Mouse (Mus musculus) E14TG2a.4 (cell line): ENCODE measurements around the gene Micu1.

Experiments
- H3K27me3 ChIP-seq: 2 replicates; pipeline ENCODE4 v1.6.1; 2014; ENCODE audit warnings: low read length, control low read depth; ENCODE audit not compliant: insufficient read depth
- H3K36me3 ChIP-seq: 2 replicates; pipeline ENCODE4 v1.6.1; 2014; ENCODE audit warnings: low read length, control low read depth; ENCODE audit not compliant: insufficient read depth
- H3K4me1 ChIP-seq: replicated peaks from 2 replicates; pipeline ENCODE4 v1.6.1; 2014; ENCODE audit warnings: low read depth, low read length, control low read depth
- H3K4me3 ChIP-seq: replicated peaks from 2 replicates; pipeline ENCODE4 v1.5.1; 2014; ENCODE audit warnings: mild to moderate bottlenecking, low read length
- H3K9me3 ChIP-seq: 2 replicates; pipeline ENCODE4 v1.6.1; 2014; ENCODE audit warnings: low read length, control low read depth
- CTCF ChIP-seq: conservative IDR thresholded peaks from 2 replicates; pipeline ENCODE4 v1.5.1; 2014; ENCODE audit warnings: low read length
- NANOG ChIP-seq: IDR thresholded peaks from 2 replicates; pipeline ENCODE4 v1.6.1; 2014; ENCODE audit warnings: borderline replicate concordance, low read length, mixed read lengths
- POU5F1 ChIP-seq: IDR thresholded peaks from 2 replicates; pipeline ENCODE4 v1.6.1; 2014; ENCODE audit warnings: low read length, borderline replicate concordance

Gene Micu1

GRCm38 (mm10) chr10:59687126-59687525 is 15.2 kb upstream of the Micu1 start:
- TF ChIP-seq POU5F1 (no peak), NANOG (no peak), CTCF (no peak)
- H3K27me3 ChIP-seq = peaks cover 6% of the 10 kb centered on the region
- peaks cover 5% of the 10 kb centered on the region for H3K9me3 ChIP-seq
- no peaks in the 10 kb centered on the region for H3K36me3 ChIP-seq
- no peaks in the 10 kb centered on the region for H3K4me1 ChIP-seq
- H3K4me3 ChIP-seq = no peak overlapping the region

- H3K27me3 ChIP-seq = peaks cover 6% of the 10 kb centered on the region
- H3K9me3 ChIP-seq = no peaks in the 10 kb centered on the region
- no peaks in the 10 kb centered on the region for H3K4me1 ChIP-seq
- TF ChIP-seq CTCF = no peak
- no peak for TF ChIP-seq POU5F1
- no peak for TF ChIP-seq NANOG
- no peaks in the 10 kb centered on the region for H3K36me3 ChIP-seq
- H3K4me3 ChIP-seq = no peak overlapping the region
Observed at GRCm38 (mm10) chr10:59689836-59690235, 12.4 kb upstream of the Micu1 start.

- H3K9me3 ChIP-seq = no peaks in the 10 kb centered on the region
- peaks cover 10% of the 10 kb centered on the region; the same call in 1 of the 2 replicates for H3K4me1 ChIP-seq
- no peak for TF ChIP-seq POU5F1
- TF ChIP-seq NANOG = no peak
- no peak for TF ChIP-seq CTCF
- no peaks in the 10 kb centered on the region for H3K36me3 ChIP-seq
- H3K27me3 ChIP-seq = peaks cover 6% of the 10 kb centered on the region
- H3K4me3 ChIP-seq = no peak overlapping the region
Observed at GRCm38 (mm10) chr10:59692441-59692840, 9.8 kb upstream of the Micu1 start.

GRCm38 (mm10) chr10:59694104-59694503 is 8.2 kb upstream of the Micu1 start:
- TF ChIP-seq CTCF (no peak), POU5F1 (no peak), NANOG (no peak)
- peaks cover 15% of the 10 kb centered on the region for H3K4me1 ChIP-seq
- no peak overlapping the region for H3K4me3 ChIP-seq
- H3K36me3 ChIP-seq = no peaks in the 10 kb centered on the region
- no peaks in the 10 kb centered on the region for H3K9me3 ChIP-seq
- no peaks in the 10 kb centered on the region for H3K27me3 ChIP-seq

GRCm38 (mm10) chr10:59699516-59699915 is 2.8 kb upstream of the Micu1 start:
- Histone ChIP-seq H3K27me3 (no peaks in the 10 kb centered on the region), H3K9me3 (no peaks in the 10 kb centered on the region), H3K4me3 (peak overlapping the region; percentile 50), H3K36me3 (no peaks in the 10 kb centered on the region), H3K4me1 (peaks cover 44% of the 10 kb centered on the region)
- TF ChIP-seq POU5F1 = no peak
- no peak for TF ChIP-seq NANOG
- TF ChIP-seq CTCF = no peak

- H3K27me3 ChIP-seq = no peaks in the 10 kb centered on the region
- H3K4me3 ChIP-seq = no peak overlapping the region
- TF ChIP-seq CTCF (no peak), NANOG (no peak), POU5F1 (no peak)
- peaks cover 39% of the 10 kb centered on the region for H3K4me1 ChIP-seq
- no peaks in the 10 kb centered on the region for H3K9me3 ChIP-seq
- H3K36me3 ChIP-seq = no peaks in the 10 kb centered on the region
Observed at GRCm38 (mm10) chr10:59701805-59702204, 472 bp upstream of the Micu1 start.

GRCm38 (mm10) chr10:59703060-59703760 is 933 bp downstream of the Micu1 start:
- Histone ChIP-seq H3K4me1 (peaks cover 42% of the 10 kb centered on the region), H3K27me3 (no peaks in the 10 kb centered on the region), H3K4me3 (peak overlapping the region; percentile 91), H3K9me3 (no peaks in the 10 kb centered on the region), H3K36me3 (no peaks in the 10 kb centered on the region)
- TF ChIP-seq NANOG (no peak), POU5F1 (no peak), CTCF (no peak)

GRCm38 (mm10) chr10:59706991-59707546 is 4.8 kb downstream of the Micu1 start:
- TF ChIP-seq POU5F1 = no peak
- peaks cover 36% of the 10 kb centered on the region for H3K4me1 ChIP-seq
- H3K27me3 ChIP-seq = no peaks in the 10 kb centered on the region
- H3K4me3 ChIP-seq = no peak overlapping the region
- H3K36me3 ChIP-seq = no peaks in the 10 kb centered on the region
- no peaks in the 10 kb centered on the region for H3K9me3 ChIP-seq

- Histone ChIP-seq H3K4me3 (no peak overlapping the region), H3K36me3 (no peaks in the 10 kb centered on the region), H3K27me3 (no peaks in the 10 kb centered on the region), H3K4me1 (peaks cover 36% of the 10 kb centered on the region), H3K9me3 (no peaks in the 10 kb centered on the region)
- no peak for TF ChIP-seq POU5F1
- TF ChIP-seq CTCF = no peak
- TF ChIP-seq NANOG = no peak
Observed at GRCm38 (mm10) chr10:59707595-59707994, 5.3 kb downstream of the Micu1 start.
